Mouse (Mus musculus): ENCODE measurements around the gene Asphd2.

Asphd2 gene

GRCm38 (mm10) chr5:112391002-112391401, 3.7 kb downstream of the Asphd2 start:
- DNase-seq (ENCODE audit: low read depth, low spot score): no peak

- no peak for DNase-seq (ENCODE audit: low read depth, low spot score)
These were observed 5.3 kb downstream of the Asphd2 start for GRCm38 (mm10) chr5:112389352-112389751.

GRCm38 (mm10) chr5:112385973-112386372, 8.7 kb downstream of the Asphd2 start:
- no peak for DNase-seq (ENCODE audit: low read depth, low spot score)

GRCm38 (mm10) chr5:112384805-112385472, 9.7 kb downstream of the Asphd2 start:
- DNase-seq (ENCODE audit: low read depth, low spot score): no peak

GRCm38 (mm10) chr5:112382641-112383330, 11.9 kb downstream of the Asphd2 start:
- no peak for DNase-seq (ENCODE audit: low read depth, low spot score)

GRCm38 (mm10) chr5:112382042-112382441, 12.6 kb downstream of the Asphd2 start:
- no peak for DNase-seq (ENCODE audit: low read depth, low spot score)

- DNase-seq (ENCODE audit: low read depth, low spot score): no peak
These were observed 13.5 kb downstream of the Asphd2 start for GRCm38 (mm10) chr5:112381154-112381553.

GRCm38 (mm10) chr5:112378716-112379115, 15.9 kb downstream of the Asphd2 start:
- no peak for DNase-seq (ENCODE audit: low read depth, low spot score)

- DNase-seq (ENCODE audit: low read depth, low spot score): no peak
These were observed 17.3 kb downstream of the Asphd2 start for GRCm38 (mm10) chr5:112377380-112377779.

GRCm38 (mm10) chr5:112376111-112376510, 18.6 kb downstream of the Asphd2 start:
- DNase-seq (ENCODE audit: low read depth, low spot score): no peak

- DNase-seq (ENCODE audit: low read depth, low spot score): no peak
These were observed 22.7 kb downstream of the Asphd2 start for GRCm38 (mm10) chr5:112371933-112372332.

GRCm38 (mm10) chr5:112370236-112370813, 24.3 kb downstream of the Asphd2 start:
- no peak for DNase-seq (ENCODE audit: low read depth, low spot score)

- DNase-seq (ENCODE audit: low read depth, low spot score): no peak
These were observed 25.3 kb downstream of the Asphd2 start for GRCm38 (mm10) chr5:112369326-112369725.

GRCm38 (mm10) chr5:112368666-112369065, 26.0 kb downstream of the Asphd2 start:
- no peak for DNase-seq (ENCODE audit: low read depth, low spot score)

GRCm38 (mm10) chr5:112367929-112368328, 26.7 kb downstream of the Asphd2 start:
- DNase-seq (ENCODE audit: low read depth, low spot score): no peak

- no peak for DNase-seq (ENCODE audit: low read depth, low spot score)
These were observed 27.3 kb downstream of the Asphd2 start for GRCm38 (mm10) chr5:112367338-112367737.

GRCm38 (mm10) chr5:112366879-112367278, 27.8 kb downstream of the Asphd2 start:
- no peak for DNase-seq (ENCODE audit: low read depth, low spot score)

GRCm38 (mm10) chr5:112364184-112364797, 30.4 kb downstream of the Asphd2 start:
- DNase-seq (ENCODE audit: low read depth, low spot score): no peak

- DNase-seq (ENCODE audit: low read depth, low spot score): no peak
These were observed 34.6 kb downstream of the Asphd2 start for GRCm38 (mm10) chr5:112360077-112360476.

- DNase-seq (ENCODE audit: low read depth, low spot score): no peak
These were observed 35.1 kb downstream of the Asphd2 start for GRCm38 (mm10) chr5:112359520-112359919.

GRCm38 (mm10) chr5:112356322-112356721, 38.3 kb downstream of the Asphd2 start:
- no peak for DNase-seq (ENCODE audit: low read depth, low spot score)

GRCm38 (mm10) chr5:112355910-112356309, 38.8 kb downstream of the Asphd2 start, which contains the start of gene Gm6583:
Gene Gm6583 (minus strand): TSS chr5:112356033.
- DNase-seq (ENCODE audit: low read depth, low spot score): no peak
